Mouse (Mus musculus) CH12.LX (cell line): Measurements from ENCODE around the gene Smndc1. TPM values are rescaled to one million over a fixed set of nuclear protein-coding genes. Genes with fewer than 3 reads are reported as not detected.

Source experiments
- DNase-seq: peaks from one replicate; pipeline ENCODE4 v3.0.0-alpha.2; 2013; ENCODE audit errors: extremely low read depth
- H3K27ac ChIP-seq: 2 replicates; pipeline ENCODE4 v1.5.1; 2012; ENCODE audit warnings: low read depth, mild to moderate bottlenecking, control low read depth, moderate library complexity; ENCODE audit not compliant: insufficient read depth
- H3K27me3 ChIP-seq: replicated peaks from 2 replicates; pipeline ENCODE3; 2012; ENCODE audit warnings: inconsistent platforms
- H3K36me3 ChIP-seq, 2 experiments: replicated peaks in 1 of 2; 2 replicates each; pipeline versions ENCODE3 to v1.6.1; 2012; ENCODE audit warnings: inconsistent platforms in 1 of 2, low read length in 1 of 2, mild to moderate bottlenecking in 1 of 2, mixed read lengths in 1 of 2, moderate library complexity in 1 of 2; ENCODE audit not compliant: control insufficient read depth in 1 of 2, insufficient read depth in 1 of 2
- H3K4me1 ChIP-seq, 2 experiments: 2 replicates each; pipeline ENCODE4 v1.6.1; 2012; ENCODE audit warnings: inconsistent platforms in 1 of 2, moderate library complexity in 1 of 2; ENCODE audit not compliant: insufficient read depth in 2 of 2, control insufficient read depth in 1 of 2
- H3K4me2 ChIP-seq: 2 replicates; pipeline ENCODE4 v1.6.1; 2012; ENCODE audit warnings: low read depth, mild to moderate bottlenecking, control low read depth; ENCODE audit not compliant: poor library complexity, insufficient read depth, severe bottlenecking
- H3K4me3 ChIP-seq, 3 experiments: fragments of 150-350 bp in 1 of 3; sonication (generic) in 1 of 3; replicated peaks in 1 of 3; 2 replicates each; pipeline versions ENCODE3 to v1.5.1; 2011 to 2012; ENCODE audit warnings: low read depth in 2 of 3, low read length in 2 of 3, mild to moderate bottlenecking in 2 of 3, moderate library complexity in 2 of 3, control low read depth in 1 of 3, improper control_type of control experiment in 1 of 3, inconsistent platforms in 1 of 3, mixed read lengths in 1 of 3; ENCODE audit not compliant: poor library complexity in 1 of 3
- H3K79me2 ChIP-seq: replicated peaks from 2 replicates; pipeline ENCODE4 v1.6.1; 2012; ENCODE audit warnings: mild to moderate bottlenecking, moderate library complexity; ENCODE audit not compliant: control insufficient read depth, poor library complexity, insufficient read depth, severe bottlenecking; ENCODE audit errors: extremely low read depth
- H3K9ac ChIP-seq: 2 replicates; pipeline ENCODE4 v1.6.1; 2012; ENCODE audit warnings: low read depth, mild to moderate bottlenecking, control low read depth, moderate library complexity; ENCODE audit not compliant: insufficient read depth
- H3K9me3 ChIP-seq: replicated peaks from 2 replicates; pipeline ENCODE3; 2012; ENCODE audit warnings: low read length, inconsistent platforms, mixed read lengths
- CHD1 ChIP-seq: IDR thresholded peaks from 2 replicates; pipeline ENCODE4 v1.6.1; 2012; ENCODE audit warnings: low read depth, low read length, improper control_type of control experiment, inconsistent platforms
- CTCF ChIP-seq, 2 experiments: IDR thresholded peaks in 1 of 2; conservative IDR thresholded peaks in 1 of 2; 2 replicates each; pipeline ENCODE4 v1.5.1; 2011 to 2012; ENCODE audit warnings: low read depth in 2 of 2, low read length in 2 of 2, improper control_type of control experiment in 1 of 2, inconsistent platforms in 1 of 2, mild to moderate bottlenecking in 1 of 2, moderate library complexity in 1 of 2
- E2F4 ChIP-seq: IDR thresholded peaks from 2 replicates; pipeline ENCODE4 v1.6.1; 2011; ENCODE audit warnings: low read depth, low read length, improper control_type of control experiment; ENCODE audit not compliant: insufficient replicate concordance
- ETS1 ChIP-seq: conservative IDR thresholded peaks from 2 replicates; pipeline ENCODE4 v1.6.1; 2012; ENCODE audit warnings: low read depth, mild to moderate bottlenecking, inconsistent platforms, low read length, improper control_type of control experiment, moderate library complexity
- HCFC1 ChIP-seq: IDR thresholded peaks from 2 replicates; pipeline ENCODE4 v1.6.1; 2012; ENCODE audit warnings: low read depth, mild to moderate bottlenecking, inconsistent platforms, low read length, improper control_type of control experiment
- IRF4 ChIP-seq: IDR thresholded peaks from 2 replicates; pipeline ENCODE4 v1.6.1; 2014; ENCODE audit warnings: low read depth, mild to moderate bottlenecking, inconsistent platforms, low read length, improper control_type of control experiment
- KAT2A ChIP-seq: IDR thresholded peaks from 2 replicates; pipeline ENCODE4 v1.6.1; 2012; ENCODE audit warnings: low read length, improper control_type of control experiment, inconsistent platforms; ENCODE audit not compliant: insufficient replicate concordance
- MAZ ChIP-seq: IDR thresholded peaks from 2 replicates; pipeline ENCODE4 v1.6.1; 2012; ENCODE audit warnings: low read depth, mild to moderate bottlenecking, inconsistent platforms, low read length, improper control_type of control experiment, moderate library complexity
- MYC ChIP-seq: IDR thresholded peaks from 2 replicates; pipeline ENCODE4 v1.6.1; 2011; ENCODE audit warnings: low read depth, mild to moderate bottlenecking, improper control_type of control experiment, low read length
- PAX5 ChIP-seq: IDR thresholded peaks from 2 replicates; pipeline ENCODE4 v1.6.1; 2012; ENCODE audit warnings: low read length, inconsistent platforms, mixed read lengths
- RAD21 ChIP-seq: IDR thresholded peaks from 2 replicates; pipeline ENCODE4 v1.6.1; 2011; ENCODE audit warnings: low read depth, mild to moderate bottlenecking, low read length, improper control_type of control experiment, moderate library complexity
- SIN3A ChIP-seq: IDR thresholded peaks from 2 replicates; pipeline ENCODE4 v1.6.1; 2012; ENCODE audit warnings: low read length, improper control_type of control experiment, inconsistent platforms
- SMC3 ChIP-seq: IDR thresholded peaks from 2 replicates; pipeline ENCODE4 v1.6.1; 2011; ENCODE audit warnings: low read depth, low read length, improper control_type of control experiment
- TBP ChIP-seq: conservative IDR thresholded peaks from 2 replicates; pipeline ENCODE4 v1.6.1; 2011; ENCODE audit warnings: low read depth, low read length, improper control_type of control experiment
- TCF12 ChIP-seq: IDR thresholded peaks from 2 replicates; pipeline ENCODE4 v1.6.1; 2014; ENCODE audit warnings: low read depth, mild to moderate bottlenecking, inconsistent platforms, low read length, improper control_type of control experiment
- USF1 ChIP-seq: IDR thresholded peaks from 2 replicates; pipeline ENCODE4 v1.6.1; 2014; ENCODE audit warnings: low read depth, mild to moderate bottlenecking, inconsistent platforms, low read length, improper control_type of control experiment
- ZC3H11A ChIP-seq: IDR thresholded peaks from 2 replicates; pipeline ENCODE4 v1.6.1; 2012; ENCODE audit warnings: low read depth, mild to moderate bottlenecking, inconsistent platforms, low read length, improper control_type of control experiment
- ZNF384 ChIP-seq: IDR thresholded peaks from 2 replicates; pipeline ENCODE4 v1.6.1; 2012; ENCODE audit warnings: low read depth, low read length, improper control_type of control experiment, inconsistent platforms
- dilution Hi-C: fragments of 300-500 bp; cut with MboI; formaldehyde crosslinking; loops from 2 replicates; pipeline ENCODE4 v1.14.3; 2020; ENCODE audit warnings: low sequenced_read_pairs; ENCODE audit not compliant: extremely low pct_unique_long_range_greater_than_20kb, extremely low pct_ligation_motif_present
- in situ Hi-C: fragments of 300-500 bp; cut with MboI; formaldehyde crosslinking; loops from 3 replicates; pipeline ENCODE4 v1.14.3; 2019; ENCODE audit warnings: low sequenced_read_pairs, low pct_ligation_motif_present, low pct_unique_long_range_greater_than_20kb, mixed read lengths
- polyA plus RNA-seq: library from polyadenylated mRNA; unstranded; fragments of >175 nt; gene quantifications from 2 replicates; pipeline ENCODE4 v1.2.1, GENCODE M21; 2012; ENCODE audit warnings: low read depth; ENCODE audit not compliant: insufficient read length
- total RNA-seq, 2 experiments: library from RNA; depleted of rRNA; stranded (reverse); fragments of 300-350 nt in 1 of 2; fragments of >200 nt in 1 of 2; gene quantifications; 2 replicates each; pipeline ENCODE4 v1.2.3; 2012 to 2014

Gene Smndc1
- total and polyA plus RNA-seq, 3 experiments: 20.5 to 96.6 (median 41.3) TPM

GRCm38 (mm10) chr19:53419834-53420233 is 29.5 kb upstream of the Smndc1 start:
- Histone ChIP-seq H3K9ac (no peak overlapping the region), H3K27ac (no peak overlapping the region), H3K4me3 (no peak overlapping the region), H3K27me3 (no peaks in the 10 kb centered on the region), H3K9me3 (no peaks in the 10 kb centered on the region), H3K4me1 (peaks cover 11 to 49% of the 10 kb centered on the region in 2 experiments), H3K79me2 (no peaks in the 10 kb centered on the region), H3K4me2 (no peak overlapping the region), H3K36me3 (no peaks in the 10 kb centered on the region)
- dilution Hi-C loops (no loop called here), in situ Hi-C loops (loop anchor here (10.0 kb wide), 1 partner anchor 115 kb away; no protein-coding TSS in a partner anchor)
- no peak for TF ChIP-seq USF1
- TF ChIP-seq IRF4: peak; percentile 52; the same call in 1 of the 2 replicates
- TF ChIP-seq SIN3A: peak; percentile 56; the same call in 1 of the 2 replicates
- peak; percentile 67; the same call in 1 of the 2 replicates for TF ChIP-seq MAZ
- TF ChIP-seq ZNF384: peak; percentile 52; the same call in 1 of the 2 replicates
- TF ChIP-seq PAX5: no peak
- no peak; the same call in 1 of the 2 replicates for TF ChIP-seq ETS1
- TF ChIP-seq RAD21: peak; percentile 87
- TF ChIP-seq CTCF (conservative IDR thresholded peaks at IDR 0.05 in 1 of 2, IDR thresholded peaks at IDR 0.05 in 1 of 2; ENCODE audit: low read depth in 2 of 2, low read length in 2 of 2): peak; percentile 67 to 85
- peak; percentile 81 for TF ChIP-seq ZC3H11A
- no peak for TF ChIP-seq KAT2A
- TF ChIP-seq HCFC1: peak; percentile 45; the same call in 1 of the 2 replicates
- TF ChIP-seq MYC: 0 out of 2 replicates have a peak, but pooled peaks have one; percentile 29
- TF ChIP-seq SMC3: peak; percentile 93
- DNase-seq: peak; percentile 94

DNA sequence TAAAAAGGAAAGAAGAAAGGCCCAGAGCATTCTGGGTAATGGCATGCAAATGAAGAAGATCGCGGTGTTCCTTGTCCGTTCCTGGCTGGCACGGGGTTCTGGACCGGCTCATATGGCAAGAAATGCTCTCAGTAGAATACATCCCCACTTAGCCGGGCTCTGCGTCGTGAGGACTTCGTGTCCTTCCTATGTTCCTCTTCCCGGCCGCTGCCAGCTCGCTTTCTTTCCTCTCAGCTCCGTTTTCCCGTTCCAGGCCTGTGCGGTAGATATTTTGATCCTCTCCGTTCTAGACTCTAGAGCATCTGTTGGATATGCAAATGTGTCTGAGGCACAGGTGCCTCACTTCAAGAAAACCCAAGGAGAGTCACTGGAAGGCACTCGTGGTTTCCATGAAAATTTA is 24.8 kb upstream of the Smndc1 start:
- Histone ChIP-seq H3K4me1 (peaks cover 20 to 66% of the 10 kb centered on the region in 2 experiments), H3K9ac (no peak overlapping the region), H3K79me2 (no peaks in the 10 kb centered on the region), H3K4me2 (no peak overlapping the region)
- DNase-seq: no peak
- dilution Hi-C loops: no loop called here
- TF ChIP-seq TCF12 (no peak), USF1 (no peak), SMC3 (no peak), KAT2A (no peak), SIN3A (no peak), CHD1 (no peak), TBP (no peak), E2F4 (no peak)
- TF ChIP-seq, all 38 proteins: peak for 0
- Histone ChIP-seq H3K27me3 (no peaks in the 10 kb centered on the region), H3K36me3 (peaks cover 0 to 3% of the 10 kb centered on the region in 2 experiments), H3K4me3 (no peak overlapping the region), H3K9me3 (no peaks in the 10 kb centered on the region), H3K27ac (no peak overlapping the region)
- in situ Hi-C loops: no loop called here
